In genomic region chr3:138813139-138813810, GRCm38 (mm10) we compare ENCODE assay signal across 15 mouse cellular contexts.
DNase-seq lines count a peak whose midpoint lies in the region; ATAC-seq and TF ChIP-seq lines count a peak whose summit lies in the region.
"Had no signal": no experiment of that assay in that cellular context is flagged by ENCODE, and none has a peak within 500 bp of the region (broad histone marks: within the 10 kb centered on the region; RNA-seq: fewer than 3 reads in every experiment).

No protein-coding gene starts in this region.

- H3K4me2 ChIP-seq in intestine, embryonic 16.5 days (ENCODE audit: low read depth, low read length) = no peak overlapping the region
- no peak overlapping the region for H3K4me2 ChIP-seq in intestine, postnatal 0 days (replicated peaks; ENCODE audit: low read depth)
- H3K4me2 ChIP-seq: forebrain, embryonic 13.5 days; heart, embryonic 11.5 days had no signal

- peak; percentile 60 for DNase-seq in retina, adult 2 months (ENCODE audit: low read depth, low spot score)
- DNase-seq in retina, embryonic 14.5 days (ENCODE audit: low spot score) = no peak
- peak; percentile 46 for DNase-seq in R1 (ENCODE audit: low read depth, low spot score)
- DNase-seq in liver = no peak
- no peak for DNase-seq in heart, postnatal 36 days
- DNase-seq: cerebellum, adult 18-20 months; cerebellum, postnatal 36 days; lung, postnatal 10 days; thymus, adult 2 months had no signal

- H3K9ac ChIP-seq in intestine, embryonic 16.5 days (ENCODE audit: low read depth, low read length) = no peak overlapping the region
- no peak overlapping the region for H3K9ac ChIP-seq in intestine, postnatal 0 days (ENCODE audit: low read depth, low read length)
- H3K9ac ChIP-seq: forebrain, embryonic 13.5 days had no signal

- H3K36me3 ChIP-seq in intestine, embryonic 16.5 days (ENCODE audit: control insufficient read depth, insufficient read depth, low read length) = no peaks in the 10 kb centered on the region
- no peaks in the 10 kb centered on the region for H3K36me3 ChIP-seq in intestine, postnatal 0 days (ENCODE audit: control insufficient read depth, insufficient read depth)

- H3K9me3 ChIP-seq in intestine, embryonic 16.5 days (ENCODE audit: control insufficient read depth, low read length) = no peaks in the 10 kb centered on the region; the same call in 1 of the 2 replicates
- no peaks in the 10 kb centered on the region for H3K9me3 ChIP-seq in intestine, postnatal 0 days (ENCODE audit: control insufficient read depth)
- H3K9me3 ChIP-seq: forebrain, embryonic 13.5 days had no signal

- 77% methylated on average over 13 of the region's 13 CpGs for WGBS in intestine, embryonic 16.5 days
- 75% methylated on average over 13 of the region's 13 CpGs for WGBS in intestine, postnatal 0 days

- no peaks in the 10 kb centered on the region for H3K27me3 ChIP-seq in intestine, embryonic 16.5 days (replicated peaks; ENCODE audit: control insufficient read depth, insufficient read depth, low read length)
- no peaks in the 10 kb centered on the region for H3K27me3 ChIP-seq in intestine, postnatal 0 days (replicated peaks; ENCODE audit: control insufficient read depth, insufficient read depth, low read length)
- H3K27me3 ChIP-seq: forebrain, embryonic 13.5 days had no signal

- ATAC-seq in intestine, embryonic 16.5 days = peak; percentile 31
- ATAC-seq in intestine, postnatal 0 days = no peak
- peak; percentile 75 for ATAC-seq in inflammation-experienced regulatory T-cells, adult 6 months
- ATAC-seq: forebrain, embryonic 13.5 days had no signal

- H3K4me1 ChIP-seq in intestine, embryonic 16.5 days (ENCODE audit: control insufficient read depth, insufficient read depth, low read length) = 0 out of 2 replicates have a peak, but pooled peaks cover 5% of the 10 kb centered on the region
- no peaks in the 10 kb centered on the region for H3K4me1 ChIP-seq in intestine, postnatal 0 days (replicated peaks; ENCODE audit: control insufficient read depth, insufficient read depth, low read length)

- no peak for TF ChIP-seq CTCF in intestine, postnatal 0 days (IDR thresholded peaks at IDR 0.05; ENCODE audit: low read depth)

- no peak overlapping the region for H3K4me3 ChIP-seq in intestine, embryonic 16.5 days (ENCODE audit: low read length)
- no peak overlapping the region for H3K4me3 ChIP-seq in intestine, postnatal 0 days (ENCODE audit: low read depth, low read length)
- H3K4me3 ChIP-seq: forebrain, embryonic 13.5 days; left cerebral cortex, adult 2 months had no signal

- intact Hi-C loops in heart, postnatal 36 days (cut with DNase I) = no loop called here

- H3K27ac ChIP-seq in intestine, embryonic 16.5 days (ENCODE audit: low read length) = no peak overlapping the region
- no peak overlapping the region for H3K27ac ChIP-seq in intestine, postnatal 0 days (ENCODE audit: low read depth, low read length)
- H3K27ac ChIP-seq: left cerebral cortex, adult 2 months had no signal

Comparison
In these comparisons a context has a peak if more than half of its experiments do, and no peak if none do; other contexts are left out.
1. DNase-seq: peak in retina, adult 2 months (single experiment) and R1 (single experiment); none in retina, embryonic 14.5 days (single experiment), liver (single experiment) and heart, postnatal 36 days (0 of 2).